Mouse (Mus musculus): ENCODE measurements around the gene Ddx39b. TPM values are rescaled to one million over a fixed set of nuclear protein-coding genes. Genes with fewer than 3 reads are reported as not detected.
A peak's percentile ranks its signal among the peaks of the same experiment; 100 is the strongest.

Ddx39b gene
- polyA plus RNA-seq, 1 experiment from 2014 or later = 340 TPM

DNA sequence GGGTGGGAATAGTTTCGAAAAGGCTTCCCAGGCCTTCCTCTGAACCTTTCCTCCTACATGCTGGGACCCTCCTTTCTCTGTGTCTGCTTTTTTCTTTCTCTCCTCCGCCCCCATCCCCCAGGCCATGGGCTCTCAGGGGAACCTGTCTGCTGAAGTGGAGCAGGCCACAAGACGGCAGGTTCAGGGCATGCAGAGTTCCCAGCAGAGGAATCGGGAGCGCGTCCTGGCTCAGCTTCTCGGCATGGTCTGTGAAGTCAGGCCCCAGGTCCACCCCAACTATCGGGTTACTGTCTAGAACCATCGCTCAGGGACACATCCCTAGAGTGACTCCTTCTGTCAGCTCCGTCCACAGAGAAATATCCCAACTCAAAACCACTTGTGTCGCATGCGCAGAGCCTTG, 4.0 kb upstream of the Ddx39b start:
- no peak overlapping the region for H3K27ac ChIP-seq (ENCODE audit: low read length)
- H3K36me3 ChIP-seq (ENCODE audit: control insufficient read depth, insufficient read depth, low read length) = no peaks in the 10 kb centered on the region
- no peak overlapping the region for H3K9ac ChIP-seq (ENCODE audit: low read length)
- no peaks in the 10 kb centered on the region for H3K9me3 ChIP-seq (replicated peaks; ENCODE audit: control insufficient read depth, low read length)
- H3K4me3 ChIP-seq (replicated peaks; ENCODE audit: low read length) = no peak overlapping the region
- H3K27me3 ChIP-seq (ENCODE audit: control insufficient read depth, insufficient read depth, low read length) = no peaks in the 10 kb centered on the region
- no peak overlapping the region for H3K4me2 ChIP-seq (ENCODE audit: low read depth, low read length)
- H3K4me1 ChIP-seq (ENCODE audit: control insufficient read depth, insufficient read depth, low read length) = peaks cover 34% of the 10 kb centered on the region
- WGBS = 87% methylated on average over 12 of the region's 12 CpGs
- ATAC-seq (ENCODE audit: insufficient read depth, low FRiP score) = no peak

DNA sequence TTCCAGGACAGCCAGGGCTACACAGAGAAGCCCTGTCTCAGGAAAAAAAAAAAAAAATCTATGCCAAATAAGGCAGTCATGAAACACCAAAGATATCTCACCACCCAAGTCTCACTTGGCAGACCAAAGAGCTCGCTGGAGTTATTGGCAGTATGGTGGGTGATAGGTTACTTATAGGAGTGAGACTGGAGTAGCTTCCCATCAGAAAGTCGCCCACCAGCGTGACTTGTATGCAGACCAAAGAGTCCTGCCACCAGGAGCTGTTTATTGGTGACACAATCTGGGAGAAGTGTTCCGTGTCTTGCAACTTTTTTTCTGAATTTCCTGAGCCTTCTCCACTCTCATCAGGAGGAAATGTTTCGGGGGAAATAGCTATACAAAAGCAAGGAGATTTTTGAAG, 1.8 kb upstream of the Ddx39b start:
- Histone ChIP-seq H3K4me2 (ENCODE audit: low read depth, low read length) (no peak overlapping the region), H3K27me3 (ENCODE audit: control insufficient read depth, insufficient read depth, low read length) (no peaks in the 10 kb centered on the region), H3K4me1 (ENCODE audit: control insufficient read depth, insufficient read depth, low read length) (peaks cover 28% of the 10 kb centered on the region), H3K4me3 (replicated peaks; ENCODE audit: low read length) (no peak overlapping the region), H3K36me3 (ENCODE audit: control insufficient read depth, insufficient read depth, low read length) (peaks cover 4% of the 10 kb centered on the region), H3K27ac (ENCODE audit: low read length) (no peak overlapping the region), H3K9me3 (replicated peaks; ENCODE audit: control insufficient read depth, low read length) (no peaks in the 10 kb centered on the region), H3K9ac (ENCODE audit: low read length) (no peak overlapping the region)
- WGBS = 77% methylated on average over 5 of the region's 5 CpGs
- no peak for ATAC-seq (ENCODE audit: insufficient read depth, low FRiP score)

DNA sequence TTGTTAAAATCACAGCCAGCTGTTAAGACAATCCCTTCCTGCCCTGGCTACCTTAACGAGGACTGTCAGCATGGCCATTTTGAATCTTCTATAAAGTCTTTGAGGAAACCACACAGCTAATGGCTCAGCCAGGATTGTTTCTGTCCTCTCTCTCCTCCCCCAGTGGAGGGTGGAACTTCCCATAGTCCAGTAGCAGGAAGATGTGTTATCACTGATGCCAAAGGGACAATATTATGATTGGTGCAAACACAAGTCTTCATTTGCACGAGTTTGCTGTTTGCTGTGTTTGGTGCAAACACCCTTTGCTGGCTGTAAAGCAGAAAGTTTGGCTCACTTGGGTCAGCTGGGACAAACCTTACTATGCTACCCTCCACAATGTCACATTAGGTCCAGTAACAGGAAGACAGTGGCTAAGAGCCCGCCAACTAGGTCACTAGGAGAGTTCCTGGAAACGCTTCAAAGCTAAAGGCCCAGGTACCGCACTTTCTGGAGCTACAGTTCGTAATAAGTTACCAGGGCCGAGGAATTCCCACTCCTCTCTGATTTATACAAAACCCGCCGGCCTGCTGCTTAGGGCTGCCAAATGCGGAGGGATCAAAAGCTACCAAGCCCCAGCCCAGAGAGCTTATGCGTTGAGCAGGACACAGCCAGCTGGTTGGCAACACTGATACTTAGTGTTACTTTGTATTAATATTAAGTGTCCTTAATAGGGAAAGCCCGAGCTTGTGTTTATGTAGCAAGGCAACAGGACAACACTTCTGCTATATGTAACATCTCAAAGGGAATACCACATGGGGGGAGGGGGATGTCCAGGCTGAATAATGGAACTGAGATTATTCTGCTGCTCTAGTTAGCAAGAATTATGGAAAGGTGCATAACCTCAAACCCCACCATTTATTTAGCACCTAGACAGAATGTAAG, 902 bp upstream of the Ddx39b start:
- Histone ChIP-seq H3K4me3 (replicated peaks; ENCODE audit: low read length) (peak overlapping the region; percentile 77), H3K9me3 (replicated peaks; ENCODE audit: control insufficient read depth, low read length) (no peaks in the 10 kb centered on the region), H3K9ac (ENCODE audit: low read length) (peak overlapping the region; percentile 95), H3K27me3 (ENCODE audit: control insufficient read depth, insufficient read depth, low read length) (no peaks in the 10 kb centered on the region), H3K4me1 (ENCODE audit: control insufficient read depth, insufficient read depth, low read length) (peaks cover 37% of the 10 kb centered on the region), H3K27ac (ENCODE audit: low read length) (peak overlapping the region; percentile 99), H3K36me3 (ENCODE audit: control insufficient read depth, insufficient read depth, low read length) (peaks cover 4% of the 10 kb centered on the region), H3K4me2 (ENCODE audit: low read depth, low read length) (peak overlapping the region; percentile 68)
- WGBS = 24% methylated on average over 12 of the region's 12 CpGs
- ATAC-seq (ENCODE audit: insufficient read depth, low FRiP score) = no peak

DNA sequence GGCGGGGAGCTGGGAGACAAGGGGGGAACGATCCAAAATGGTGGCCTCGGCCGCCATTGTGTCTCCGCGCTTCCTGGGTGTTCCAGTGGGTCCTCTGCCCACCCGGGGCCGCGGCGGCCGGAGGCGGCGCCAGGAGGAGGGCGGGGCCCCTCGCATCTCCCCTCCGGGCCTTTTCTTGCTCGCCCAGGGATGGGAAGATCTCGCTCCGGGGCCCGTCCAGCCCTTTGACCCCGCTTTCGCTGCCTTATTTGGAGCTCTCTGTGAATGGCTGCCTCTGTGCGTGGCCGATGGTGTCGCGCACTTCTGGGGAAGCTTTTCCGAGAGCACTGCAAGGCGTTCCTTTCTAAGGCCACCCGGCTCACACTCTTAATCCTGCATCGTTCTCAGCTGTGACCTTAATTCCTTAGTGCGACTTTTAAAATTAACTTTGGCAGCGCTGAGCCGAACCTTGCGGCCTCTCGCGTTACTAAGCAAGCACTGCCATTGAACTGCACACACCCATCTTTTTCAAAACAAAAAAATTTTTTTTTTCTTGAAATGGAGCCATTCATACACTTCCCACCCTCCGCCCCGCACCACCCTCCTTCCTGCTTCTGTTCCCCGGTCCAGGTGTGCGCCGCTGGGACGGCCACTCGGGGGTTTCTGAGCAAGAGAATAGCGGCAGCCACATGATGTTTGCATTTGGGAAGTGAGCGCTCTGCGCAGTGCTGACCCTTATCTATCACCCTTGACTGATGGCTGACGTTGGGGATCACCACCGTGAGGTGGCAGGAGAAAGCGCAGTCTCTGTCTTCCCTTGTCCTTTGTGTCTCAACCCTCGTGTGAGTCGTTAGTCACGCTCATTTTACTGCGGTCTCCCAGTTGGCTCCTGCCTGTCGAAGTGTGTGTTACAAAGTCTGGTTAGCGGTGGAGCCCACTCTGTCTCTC, 732 bp downstream of the Ddx39b start:
- Histone ChIP-seq H3K4me1 (ENCODE audit: control insufficient read depth, insufficient read depth, low read length) (peaks cover 36% of the 10 kb centered on the region), H3K4me2 (ENCODE audit: low read depth, low read length) (peak overlapping the region; percentile 76), H3K9me3 (replicated peaks; ENCODE audit: control insufficient read depth, low read length) (no peaks in the 10 kb centered on the region), H3K27me3 (ENCODE audit: control insufficient read depth, insufficient read depth, low read length) (no peaks in the 10 kb centered on the region), H3K36me3 (ENCODE audit: control insufficient read depth, insufficient read depth, low read length) (peaks cover 20% of the 10 kb centered on the region), H3K4me3 (replicated peaks; ENCODE audit: low read length) (peak overlapping the region; percentile 77), H3K9ac (ENCODE audit: low read length) (peak overlapping the region; percentile 95), H3K27ac (ENCODE audit: low read length) (peak overlapping the region; percentile 99)
- WGBS = under 1% methylated on average over 54 of the region's 55 CpGs
- ATAC-seq (ENCODE audit: insufficient read depth, low FRiP score) = peak; percentile 54

DNA sequence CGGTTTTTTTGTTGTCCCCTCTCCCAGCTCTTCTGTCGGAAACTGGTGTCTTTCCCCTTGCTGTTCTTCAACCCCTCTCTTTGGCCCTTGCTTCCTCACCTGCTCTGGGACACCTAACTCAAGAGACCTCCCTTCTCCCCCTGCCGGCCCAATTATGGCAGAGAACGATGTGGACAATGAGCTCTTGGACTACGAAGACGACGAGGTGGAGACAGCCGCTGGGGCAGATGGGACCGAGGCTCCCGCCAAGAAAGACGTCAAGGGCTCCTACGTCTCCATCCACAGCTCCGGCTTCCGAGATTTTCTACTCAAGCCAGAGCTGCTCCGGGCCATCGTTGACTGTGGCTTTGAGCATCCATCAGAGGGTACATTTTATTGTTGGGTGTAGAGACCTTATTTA, 1.5 kb downstream of the Ddx39b start:
- Histone ChIP-seq H3K4me1 (ENCODE audit: control insufficient read depth, insufficient read depth, low read length) (peaks cover 36% of the 10 kb centered on the region), H3K4me2 (ENCODE audit: low read depth, low read length) (peak overlapping the region; percentile 76), H3K9me3 (replicated peaks; ENCODE audit: control insufficient read depth, low read length) (no peaks in the 10 kb centered on the region), H3K4me3 (replicated peaks; ENCODE audit: low read length) (peak overlapping the region; percentile 77), H3K9ac (ENCODE audit: low read length) (peak overlapping the region; percentile 95), H3K27ac (ENCODE audit: low read length) (peak overlapping the region; percentile 99), H3K36me3 (ENCODE audit: control insufficient read depth, insufficient read depth, low read length) (peaks cover 28% of the 10 kb centered on the region), H3K27me3 (ENCODE audit: control insufficient read depth, insufficient read depth, low read length) (no peaks in the 10 kb centered on the region)
- ATAC-seq (ENCODE audit: insufficient read depth, low FRiP score) = no peak
- WGBS = 2% methylated on average over 16 of the region's 16 CpGs

DNA sequence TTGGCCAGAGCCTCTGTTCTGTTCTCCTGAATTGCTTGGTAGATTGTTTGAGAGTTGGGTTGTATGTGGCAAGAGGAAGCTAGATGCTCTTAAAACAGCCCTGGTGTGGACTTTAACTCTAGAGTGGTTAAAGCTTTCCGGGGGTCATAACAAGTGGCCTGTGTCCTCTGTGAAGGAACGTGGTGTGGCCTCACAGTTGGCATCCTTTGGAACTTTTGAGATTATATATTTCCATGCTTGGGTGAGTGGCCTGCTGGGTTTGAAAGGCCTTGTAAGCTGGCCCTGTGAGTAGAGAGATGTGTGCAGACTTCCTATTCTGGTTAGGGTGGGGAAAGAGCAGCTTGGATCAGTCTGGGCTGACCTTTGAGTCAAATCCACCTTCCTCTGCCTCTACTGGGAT, 3.5 kb downstream of the Ddx39b start:
- ATAC-seq (ENCODE audit: insufficient read depth, low FRiP score) = no peak
- 0 out of 2 replicates have a peak overlapping the region, but pooled peaks have one; percentile 4 for H3K9ac ChIP-seq (ENCODE audit: low read length)
- no peaks in the 10 kb centered on the region for H3K27me3 ChIP-seq (ENCODE audit: control insufficient read depth, insufficient read depth, low read length)
- H3K27ac ChIP-seq (ENCODE audit: low read length) = no peak overlapping the region
- H3K4me1 ChIP-seq (ENCODE audit: control insufficient read depth, insufficient read depth, low read length) = peaks cover 36% of the 10 kb centered on the region
- peaks cover 28% of the 10 kb centered on the region for H3K36me3 ChIP-seq (ENCODE audit: control insufficient read depth, insufficient read depth, low read length)
- H3K9me3 ChIP-seq (replicated peaks; ENCODE audit: control insufficient read depth, low read length) = no peaks in the 10 kb centered on the region
- 61% methylated on average over 2 of the region's 2 CpGs for WGBS
- no peak overlapping the region for H3K4me3 ChIP-seq (replicated peaks; ENCODE audit: low read length)
- H3K4me2 ChIP-seq (ENCODE audit: low read depth, low read length) = peak overlapping the region; percentile 76

DNA sequence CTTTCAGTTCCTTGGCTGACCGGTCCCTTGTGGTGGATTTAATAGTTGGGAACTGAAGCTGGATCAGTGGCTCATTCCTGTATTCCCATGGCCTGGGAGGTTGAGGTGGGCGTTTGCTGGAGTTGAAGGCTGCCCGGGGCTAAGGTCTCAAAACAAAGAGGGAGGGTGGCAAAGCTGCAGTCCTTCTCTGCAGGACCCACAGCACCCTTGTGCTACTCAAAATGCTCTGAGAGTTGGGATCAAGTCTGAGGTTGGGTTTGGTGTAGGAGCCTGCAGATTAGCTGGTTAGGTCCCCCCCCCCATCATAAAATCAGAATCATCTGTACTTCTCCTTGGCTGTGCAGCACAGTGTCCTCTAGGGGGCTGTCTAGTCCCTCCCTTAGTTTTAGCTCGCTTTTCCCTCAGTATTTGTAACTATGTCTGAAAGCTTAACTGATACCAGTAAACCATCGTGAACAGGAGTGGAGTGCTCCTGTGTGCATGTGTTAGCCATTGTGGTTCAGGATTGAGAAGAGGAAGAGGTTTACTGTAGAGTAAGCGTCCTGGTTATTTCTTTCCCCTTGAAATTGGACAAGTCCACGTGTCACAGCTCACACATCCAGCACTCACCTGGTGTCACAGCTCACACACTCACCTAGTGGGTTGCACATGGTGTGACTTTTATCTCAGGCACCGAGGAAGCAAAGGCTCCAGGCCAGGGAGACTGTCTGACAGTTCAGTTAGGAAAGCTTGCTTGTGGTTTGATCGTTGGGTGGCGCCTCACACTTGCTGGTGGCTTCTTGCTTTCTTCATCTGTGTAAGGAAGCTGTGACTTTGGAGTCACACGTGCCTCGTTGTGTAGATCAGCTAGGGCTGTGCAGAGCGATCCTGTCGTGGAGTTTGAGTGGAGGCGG, 4.4 kb downstream of the Ddx39b start:
- H3K9ac ChIP-seq (ENCODE audit: low read length) = peak overlapping the region; percentile 38
- H3K4me2 ChIP-seq (ENCODE audit: low read depth, low read length) = no peak overlapping the region
- ATAC-seq (ENCODE audit: insufficient read depth, low FRiP score) = no peak
- H3K4me1 ChIP-seq (ENCODE audit: control insufficient read depth, insufficient read depth, low read length) = peaks cover 27% of the 10 kb centered on the region
- no peak overlapping the region for H3K27ac ChIP-seq (ENCODE audit: low read length)
- H3K4me3 ChIP-seq (replicated peaks; ENCODE audit: low read length) = no peak overlapping the region
- H3K27me3 ChIP-seq (ENCODE audit: control insufficient read depth, insufficient read depth, low read length) = no peaks in the 10 kb centered on the region
- peaks cover 34% of the 10 kb centered on the region for H3K36me3 ChIP-seq (ENCODE audit: control insufficient read depth, insufficient read depth, low read length)
- 77% methylated on average over 15 of the region's 15 CpGs for WGBS
- no peaks in the 10 kb centered on the region for H3K9me3 ChIP-seq (replicated peaks; ENCODE audit: control insufficient read depth, low read length)

DNA sequence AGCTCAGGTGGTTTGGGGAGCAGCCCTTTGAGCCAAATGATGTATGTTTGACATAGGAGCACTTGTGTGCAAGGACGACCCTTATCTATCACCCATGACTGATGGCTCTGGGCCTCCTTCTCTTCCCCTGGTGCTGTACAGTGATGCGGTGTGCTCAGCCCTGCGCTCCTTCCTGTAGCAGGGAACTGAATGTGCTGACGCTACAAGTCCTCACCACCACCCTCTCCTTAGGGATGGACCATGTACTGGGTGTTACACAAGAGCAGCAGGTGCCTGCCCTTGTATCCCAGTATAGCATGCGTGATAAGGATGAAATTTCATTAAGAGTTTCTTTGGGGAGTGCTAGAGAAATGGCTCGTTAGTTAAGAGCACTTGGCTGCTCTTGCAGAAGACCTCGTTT, 5.6 kb downstream of the Ddx39b start:
- Histone ChIP-seq H3K4me1 (ENCODE audit: control insufficient read depth, insufficient read depth, low read length) (peaks cover 26% of the 10 kb centered on the region), H3K27me3 (ENCODE audit: control insufficient read depth, insufficient read depth, low read length) (no peaks in the 10 kb centered on the region), H3K4me3 (replicated peaks; ENCODE audit: low read length) (no peak overlapping the region), H3K36me3 (ENCODE audit: control insufficient read depth, insufficient read depth, low read length) (peaks cover 41% of the 10 kb centered on the region), H3K9me3 (replicated peaks; ENCODE audit: control insufficient read depth, low read length) (no peaks in the 10 kb centered on the region), H3K9ac (ENCODE audit: low read length) (no peak overlapping the region), H3K4me2 (ENCODE audit: low read depth, low read length) (no peak overlapping the region), H3K27ac (ENCODE audit: low read length) (no peak overlapping the region)
- 77% methylated on average over 7 of the region's 7 CpGs for WGBS
- ATAC-seq (ENCODE audit: insufficient read depth, low FRiP score) = no peak

All from stomach, embryonic 16.5 days (tissue).